Mouse (Mus musculus): ENCODE data around the gene Gm17349.
"Not testable (repeated sequence)": the region's sequence is repeated elsewhere in the genome, so short reads cannot be mapped to it uniquely, and the experiment has no call there.

Gene Gm17349

DNA sequence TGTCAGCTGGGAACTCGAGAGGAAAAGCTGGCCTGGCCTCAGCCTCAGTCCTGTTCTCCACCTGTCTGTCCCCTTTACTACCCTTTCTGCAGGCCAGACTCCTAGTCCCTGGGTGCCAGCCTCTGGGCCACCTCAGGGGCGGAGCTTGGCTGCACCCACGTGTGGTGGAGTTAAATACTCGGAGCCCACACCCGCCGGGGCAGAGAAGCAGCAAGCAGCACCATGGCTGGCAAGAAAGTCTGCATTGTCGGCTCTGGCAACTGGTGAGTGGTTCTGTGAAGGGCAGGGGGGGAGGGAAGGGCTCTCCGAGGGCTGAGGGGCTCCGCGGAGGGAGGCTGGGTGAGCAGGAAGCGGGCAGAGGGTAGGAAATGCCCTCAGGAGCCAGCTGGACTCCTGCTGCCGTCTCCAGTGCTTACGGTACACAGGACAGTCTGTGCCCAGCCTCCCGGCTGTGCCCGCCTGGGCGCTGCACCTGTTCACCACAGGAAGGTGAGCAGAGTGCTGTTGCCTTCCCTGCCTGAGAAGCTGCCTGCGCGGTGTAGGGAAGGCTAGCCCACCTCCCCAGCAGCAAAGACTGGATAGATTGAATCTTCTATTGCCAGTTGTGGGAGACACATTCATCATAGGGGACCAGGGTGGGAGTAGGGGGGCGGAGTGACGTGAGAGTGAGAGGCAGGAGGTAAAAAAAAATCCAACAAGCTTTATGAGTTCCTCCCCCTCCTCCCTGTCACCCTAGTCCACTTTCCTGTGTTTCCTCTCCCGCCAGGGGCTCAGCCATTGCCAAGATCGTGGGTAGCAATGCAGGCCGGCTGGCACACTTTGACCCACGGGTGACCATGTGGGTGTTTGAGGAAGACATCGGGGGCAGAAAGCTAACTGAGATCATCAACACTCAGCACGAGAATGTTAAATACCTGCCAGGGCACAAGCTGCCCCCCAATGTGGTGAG lies 12.4 kb upstream of the Gm17349 start, which contains the start of gene Gpd1:
Gene Gpd1 (plus strand): TSS at position 130 of the 949 bp plus-strand sequence.
- DNase-seq: peak in 1 of 2 experiments; percentile 24

DNA sequence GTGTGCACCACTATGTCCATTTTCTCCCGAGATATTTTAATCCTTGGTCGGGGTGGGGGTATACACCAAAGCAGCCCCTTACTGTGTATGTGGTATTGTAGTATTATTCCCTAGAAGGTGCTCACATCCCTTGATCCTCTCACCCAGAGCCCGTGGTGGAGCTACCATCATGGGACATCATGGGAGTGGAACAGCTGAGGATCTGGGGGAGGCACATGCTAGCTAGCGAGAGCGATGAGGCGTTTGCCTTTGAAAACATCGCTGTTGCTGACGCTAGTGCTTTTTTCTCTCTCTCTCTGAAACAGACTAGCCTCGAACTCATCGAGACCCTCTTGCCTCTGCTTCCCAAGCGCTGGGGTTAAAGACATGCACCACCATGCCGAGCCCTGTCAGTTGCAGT lies 11.5 kb upstream of the Gm17349 start:
- no peak for DNase-seq

DNA sequence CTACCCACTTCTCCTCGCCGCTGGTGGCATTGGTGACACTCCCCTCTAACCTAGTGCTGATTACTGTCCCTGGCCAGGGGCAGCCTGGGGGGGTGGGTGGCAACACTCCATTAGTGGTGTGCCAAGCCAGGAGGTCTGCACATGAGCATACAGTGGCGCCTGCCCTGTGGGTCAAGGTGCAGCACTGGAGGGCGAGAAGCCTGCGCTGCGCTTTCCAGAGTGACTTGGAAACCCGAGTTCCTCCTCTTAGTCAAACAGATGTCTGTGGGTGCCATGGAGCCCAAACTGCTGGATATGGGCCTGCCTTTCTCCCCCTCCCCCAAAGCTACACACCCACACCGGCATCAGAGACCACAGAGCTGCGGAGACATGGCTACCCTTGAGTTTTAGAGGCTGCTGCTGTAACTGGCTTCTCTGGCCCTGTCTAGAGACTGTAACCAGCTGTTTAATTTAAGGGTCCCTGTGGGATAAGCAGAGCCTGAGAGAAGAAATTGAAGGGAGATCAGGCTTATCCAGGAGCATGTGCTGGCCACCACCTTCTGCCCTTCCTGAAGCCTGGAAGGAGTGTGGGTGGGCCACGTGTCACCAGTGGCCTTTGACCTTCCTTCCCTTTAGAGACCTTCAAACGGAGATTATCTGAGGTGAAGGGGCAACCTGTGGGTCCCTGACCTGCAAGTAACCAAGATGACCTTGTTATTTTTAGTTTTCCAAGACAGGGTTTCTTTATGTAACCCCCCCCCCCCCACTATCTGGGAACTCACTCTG lies 10.9 kb upstream of the Gm17349 start:
- DNase-seq: no peak

DNA sequence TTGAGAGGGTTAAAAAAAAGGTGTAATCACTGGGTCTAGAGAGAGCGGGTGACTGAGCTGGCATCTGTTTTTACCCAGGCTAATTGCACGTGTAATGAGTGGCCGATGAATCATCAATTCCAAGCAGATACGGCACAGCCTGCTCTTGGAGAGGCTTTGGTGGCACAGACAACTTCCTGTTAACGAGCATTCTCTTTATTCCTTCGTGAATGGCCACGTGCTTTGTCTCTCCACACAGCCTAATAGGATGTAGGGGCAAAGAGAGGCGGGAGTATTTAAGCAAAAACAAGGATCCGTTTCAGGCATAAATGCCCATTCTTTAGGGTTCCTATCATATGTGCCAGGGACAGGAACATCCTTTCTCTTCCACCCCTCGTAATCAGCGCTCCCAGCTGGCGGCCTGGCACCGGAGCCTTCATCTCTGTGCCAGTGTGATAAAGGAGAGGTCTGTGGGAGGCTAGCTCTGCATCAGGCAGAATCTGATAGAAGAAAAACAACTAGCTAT lies 10.1 kb upstream of the Gm17349 start:
- no peak for DNase-seq

DNA sequence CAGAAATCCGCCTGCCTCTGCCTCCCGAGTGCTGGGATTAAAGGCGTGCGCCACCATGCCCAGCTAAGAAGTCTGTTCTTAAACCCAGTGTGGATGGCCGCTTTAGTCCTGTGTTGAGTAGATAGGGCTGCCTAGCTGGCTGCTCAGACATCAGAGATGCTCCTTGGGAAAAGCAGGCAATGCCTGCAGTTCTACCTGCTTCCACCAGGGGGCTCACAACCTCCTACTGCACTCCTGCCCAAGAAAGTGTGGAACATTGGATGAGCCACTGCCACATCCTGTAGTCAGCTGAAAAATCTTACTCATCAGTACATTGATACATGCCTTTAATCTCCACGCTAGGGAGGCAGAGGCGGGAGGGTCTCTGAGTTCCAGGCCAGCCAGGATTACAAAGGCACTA lies 9.6 kb upstream of the Gm17349 start:
- DNase-seq: peak; percentile 62 to 69

DNA sequence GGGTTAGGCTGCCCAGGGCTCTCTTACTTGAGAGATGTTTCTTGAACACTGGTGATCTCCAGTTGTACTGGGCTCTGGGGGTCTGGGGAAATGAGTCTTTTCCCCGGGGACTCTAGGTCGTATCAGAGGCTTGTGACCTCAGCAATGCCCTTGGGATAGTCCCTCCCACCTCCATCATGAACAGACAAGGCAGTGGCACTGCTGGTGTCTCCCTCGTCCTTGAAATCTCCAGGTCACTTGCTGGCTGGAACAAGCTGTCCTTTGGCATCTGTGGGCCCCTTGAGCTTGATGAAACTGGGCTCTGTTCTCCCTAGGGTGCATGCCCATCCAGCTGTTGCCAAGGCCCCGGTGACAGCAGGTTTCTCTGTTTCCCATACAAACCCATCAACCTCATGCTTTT lies 8.9 kb upstream of the Gm17349 start:
- DNase-seq: no peak

DNA sequence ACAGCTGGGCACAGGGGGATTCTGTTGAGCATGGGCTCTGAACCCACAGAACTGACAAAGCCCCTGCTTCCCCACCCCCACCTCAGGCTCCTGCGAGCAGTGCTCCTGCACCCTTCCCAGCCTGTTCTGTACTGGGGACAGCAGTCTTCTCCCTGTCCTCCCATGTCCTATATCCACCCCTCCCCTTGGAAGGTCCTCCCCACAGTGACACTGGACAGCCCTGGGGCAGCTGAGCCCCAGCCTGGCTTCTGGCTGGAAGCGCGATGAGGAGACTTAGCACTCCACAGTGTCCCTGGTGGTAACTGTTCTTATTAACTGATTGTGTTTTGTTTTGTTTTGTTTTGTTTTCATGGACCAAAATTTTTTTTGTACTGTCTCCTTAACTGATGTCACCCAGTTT lies 8.3 kb upstream of the Gm17349 start:
- no peak for DNase-seq

DNA sequence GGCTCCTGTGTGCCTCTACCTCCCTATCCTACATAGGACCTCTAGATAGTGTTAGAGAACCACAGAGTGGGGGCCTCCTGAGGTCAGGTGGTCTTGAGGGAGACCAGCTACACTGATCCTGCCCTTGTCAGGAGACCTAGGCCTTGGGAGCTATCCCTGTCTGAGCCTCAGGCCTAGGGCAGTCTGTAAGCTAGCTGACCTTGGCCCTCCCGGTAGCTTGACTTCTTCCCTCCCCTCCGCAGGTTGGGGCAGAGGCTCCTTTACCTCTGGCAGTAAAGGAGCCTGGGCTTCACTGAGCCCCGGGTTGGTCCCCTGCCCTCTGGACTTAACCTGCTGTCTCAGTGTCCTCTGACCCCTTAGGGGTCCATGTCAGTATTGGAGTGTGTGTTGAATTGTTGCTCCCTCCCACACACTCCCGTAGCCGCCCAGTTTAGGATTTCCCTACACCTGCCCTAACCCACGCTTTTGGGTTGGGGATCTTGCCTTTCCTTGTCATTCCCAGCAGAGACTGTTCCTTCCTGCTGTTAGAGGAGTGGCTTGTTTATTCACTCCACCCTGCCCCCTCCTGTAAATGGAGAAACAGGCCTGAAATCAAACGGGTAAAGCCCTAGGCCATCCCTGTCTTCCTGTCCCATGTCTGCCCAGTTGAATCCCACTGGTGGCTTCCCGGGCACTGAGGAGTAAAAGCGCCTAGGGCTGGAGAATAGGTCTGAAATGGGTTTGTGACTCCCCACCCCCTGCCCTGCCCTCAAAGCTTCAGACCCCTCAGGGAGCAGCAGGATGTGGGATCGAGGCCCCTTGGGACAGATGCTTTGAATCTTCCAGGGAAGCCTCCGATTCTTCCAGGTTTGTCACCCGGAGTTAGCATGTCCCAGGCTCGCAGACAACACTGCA lies 7.6 kb upstream of the Gm17349 start:
- no peak for DNase-seq

DNA sequence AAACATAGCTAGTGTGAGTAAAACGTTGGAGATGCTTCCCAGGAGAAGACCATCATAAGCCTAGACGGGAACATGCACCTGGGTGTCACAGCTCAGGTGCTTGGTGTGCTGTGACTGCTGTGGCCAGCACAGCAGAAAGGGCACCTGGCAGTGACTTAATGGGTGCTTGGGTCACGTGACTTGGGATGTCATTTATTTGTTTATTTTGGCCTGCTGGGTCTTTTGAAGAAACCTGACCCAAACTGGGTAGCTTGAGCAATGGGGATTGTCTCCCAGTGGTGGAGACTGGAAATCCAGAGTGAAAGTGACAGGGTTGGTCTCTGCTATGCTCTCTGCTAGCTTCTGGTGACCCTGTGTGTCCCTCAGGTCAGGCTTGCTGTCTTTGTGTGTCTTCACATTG lies 6.2 kb upstream of the Gm17349 start:
- DNase-seq: no peak

DNA sequence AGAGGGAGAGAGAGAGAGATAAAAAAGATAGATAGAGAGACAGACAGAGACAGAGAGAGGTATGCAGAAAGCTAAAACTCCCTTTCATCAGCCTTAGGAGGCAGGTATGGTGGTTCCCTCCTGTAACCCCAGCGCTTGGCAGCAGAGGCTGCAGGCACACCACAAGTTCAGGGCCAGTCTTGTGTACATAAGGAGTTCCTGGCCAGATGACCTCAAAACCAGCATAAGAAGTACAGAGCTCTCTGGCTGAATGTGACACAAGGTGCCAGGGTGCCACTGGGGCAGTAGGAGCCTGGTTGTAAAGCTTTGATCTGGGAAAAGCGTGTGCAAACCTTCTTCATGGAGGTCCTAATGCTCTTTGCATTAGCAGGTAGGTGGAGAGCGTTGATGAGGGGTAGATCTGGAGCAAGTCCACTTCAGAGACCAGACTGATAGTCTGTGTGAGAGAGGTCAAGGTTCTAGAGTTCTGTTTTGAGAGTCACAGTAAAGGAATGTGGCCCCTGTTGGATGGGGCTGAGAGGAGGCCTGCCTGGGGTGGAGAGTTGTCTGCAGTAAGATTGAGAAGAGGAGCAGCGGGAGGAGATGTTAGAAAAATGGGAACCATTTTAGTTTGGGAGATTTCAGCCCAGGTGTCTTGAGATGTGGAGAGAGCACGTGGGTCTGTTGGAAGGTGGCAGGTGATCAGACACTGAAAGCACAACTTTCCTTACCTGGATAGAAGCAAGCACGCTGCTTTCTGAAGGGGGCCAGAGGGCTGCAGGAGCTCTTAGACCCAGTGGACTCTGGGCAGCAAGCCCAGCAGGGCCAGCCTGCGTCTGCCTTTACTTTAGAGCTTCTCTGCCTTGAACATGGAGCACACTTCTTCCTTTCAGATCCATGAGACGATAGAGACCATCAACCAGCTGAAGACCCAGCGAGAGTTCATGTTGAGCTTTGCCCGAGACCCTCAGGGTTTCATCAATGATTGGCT lies 5.2 kb upstream of the Gm17349 start:
- DNase-seq: no peak

DNA sequence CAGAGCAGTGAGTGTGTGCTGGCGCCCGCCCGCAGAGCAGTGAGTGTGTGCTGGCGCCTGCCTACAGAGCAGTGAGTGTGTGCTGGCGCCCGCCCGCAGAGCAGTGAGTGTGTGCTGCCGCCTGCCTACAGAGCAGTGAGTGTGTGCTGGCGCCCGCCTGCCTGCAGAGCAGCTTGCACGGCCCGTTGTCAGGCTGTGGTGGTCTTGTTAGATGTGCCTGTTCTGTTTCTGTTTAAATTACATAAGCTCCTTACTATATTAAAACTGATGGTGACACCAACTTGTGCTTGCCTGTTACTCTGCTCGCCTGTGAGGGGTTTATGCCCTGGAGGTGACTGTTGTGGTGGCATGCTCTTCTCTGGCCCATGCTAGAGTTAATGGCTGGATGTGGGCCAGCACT lies 2.9 kb upstream of the Gm17349 start:
- no peak for DNase-seq

DNA sequence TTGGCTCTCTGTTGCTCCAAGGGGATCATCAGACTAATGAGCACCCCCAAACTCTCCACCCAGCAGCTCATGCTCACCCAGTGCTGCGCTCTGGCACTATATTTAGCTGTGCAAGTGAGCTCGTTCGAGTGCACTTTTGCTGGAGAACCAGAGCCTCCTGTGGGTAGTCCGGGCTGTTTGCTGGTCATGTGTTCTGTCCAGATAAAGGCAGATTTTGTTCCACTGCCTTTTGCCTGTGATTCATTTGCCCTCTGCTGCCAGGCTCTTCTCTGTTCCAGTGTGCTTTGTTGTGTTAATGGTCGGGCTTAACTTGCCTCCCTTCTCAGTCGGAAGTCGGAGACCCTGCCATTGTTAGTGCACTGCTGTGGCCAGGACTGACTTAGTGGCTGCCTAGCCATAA lies 409 bp downstream of the Gm17349 start:
- DNase-seq: no peak

DNA sequence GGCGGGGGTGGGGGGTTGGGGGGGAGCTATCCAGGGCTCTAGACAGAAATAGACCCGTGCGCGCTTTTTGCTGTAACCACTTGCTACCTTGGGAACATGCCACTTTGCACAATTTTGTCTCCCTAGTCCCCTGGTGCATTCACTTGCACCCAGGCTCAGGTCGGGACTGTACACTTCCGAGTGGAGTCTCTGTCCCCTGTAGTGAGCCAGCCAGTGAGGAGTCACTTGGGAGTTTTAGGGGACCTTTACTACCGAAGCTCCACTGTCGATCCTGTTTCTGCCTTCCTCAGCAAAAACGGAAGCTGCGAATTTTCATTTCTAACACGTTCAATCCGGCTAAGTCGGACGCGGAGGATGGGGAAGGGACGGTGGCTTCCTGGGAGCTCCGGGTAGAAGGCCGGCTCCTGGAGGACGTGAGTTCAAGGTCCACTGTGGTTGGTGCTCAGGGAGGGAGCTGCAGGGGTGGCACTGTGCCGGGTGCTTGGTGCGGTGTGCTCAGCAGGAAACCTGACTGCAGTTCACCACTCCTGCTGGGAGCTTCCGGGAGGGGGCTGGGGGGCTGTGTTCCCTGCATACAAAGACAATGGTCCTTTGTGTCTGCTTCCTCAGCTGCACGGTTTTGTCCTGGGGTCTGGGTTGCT lies 1.1 kb downstream of the Gm17349 start:
- DNase-seq: no peak

DNA sequence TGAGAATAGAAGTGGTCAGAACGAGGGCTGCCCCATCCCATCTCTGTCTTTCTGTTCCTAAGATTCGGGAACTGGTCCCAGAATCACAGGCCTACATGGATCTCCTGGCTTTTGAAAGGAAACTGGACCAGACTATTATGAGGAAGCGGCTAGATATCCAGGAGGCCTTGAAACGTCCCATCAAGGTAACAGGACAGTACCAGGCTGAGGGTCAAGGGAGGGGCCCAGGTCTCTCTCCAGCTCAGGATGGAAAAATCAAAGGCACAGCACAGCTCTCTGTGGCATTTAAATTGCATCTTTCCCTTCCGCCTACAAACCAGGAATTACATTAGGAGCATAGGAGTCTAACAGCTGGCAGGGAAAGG lies 1.6 kb downstream of the Gm17349 start:
- DNase-seq: no peak

DNA sequence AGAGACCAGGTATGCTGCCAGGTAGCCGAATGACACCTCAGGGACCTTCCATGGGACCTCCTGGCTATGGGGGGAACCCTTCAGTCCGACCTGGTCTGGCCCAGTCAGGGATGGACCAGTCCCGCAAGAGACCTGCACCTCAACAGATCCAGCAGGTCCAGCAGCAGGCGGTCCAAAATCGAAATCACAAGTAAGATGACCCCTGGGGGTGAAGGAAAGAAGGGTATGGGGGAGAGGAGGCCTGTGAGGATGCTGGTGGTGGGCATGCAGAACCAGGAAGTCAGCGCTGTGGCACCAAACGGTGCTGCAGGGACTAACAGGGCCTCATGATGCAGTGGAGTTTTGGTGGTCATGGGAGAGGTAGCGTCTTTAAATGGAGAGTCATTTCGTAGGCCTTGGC lies 2.2 kb downstream of the Gm17349 start:
- DNase-seq: peak in 1 of 2 experiments; percentile 16

DNA sequence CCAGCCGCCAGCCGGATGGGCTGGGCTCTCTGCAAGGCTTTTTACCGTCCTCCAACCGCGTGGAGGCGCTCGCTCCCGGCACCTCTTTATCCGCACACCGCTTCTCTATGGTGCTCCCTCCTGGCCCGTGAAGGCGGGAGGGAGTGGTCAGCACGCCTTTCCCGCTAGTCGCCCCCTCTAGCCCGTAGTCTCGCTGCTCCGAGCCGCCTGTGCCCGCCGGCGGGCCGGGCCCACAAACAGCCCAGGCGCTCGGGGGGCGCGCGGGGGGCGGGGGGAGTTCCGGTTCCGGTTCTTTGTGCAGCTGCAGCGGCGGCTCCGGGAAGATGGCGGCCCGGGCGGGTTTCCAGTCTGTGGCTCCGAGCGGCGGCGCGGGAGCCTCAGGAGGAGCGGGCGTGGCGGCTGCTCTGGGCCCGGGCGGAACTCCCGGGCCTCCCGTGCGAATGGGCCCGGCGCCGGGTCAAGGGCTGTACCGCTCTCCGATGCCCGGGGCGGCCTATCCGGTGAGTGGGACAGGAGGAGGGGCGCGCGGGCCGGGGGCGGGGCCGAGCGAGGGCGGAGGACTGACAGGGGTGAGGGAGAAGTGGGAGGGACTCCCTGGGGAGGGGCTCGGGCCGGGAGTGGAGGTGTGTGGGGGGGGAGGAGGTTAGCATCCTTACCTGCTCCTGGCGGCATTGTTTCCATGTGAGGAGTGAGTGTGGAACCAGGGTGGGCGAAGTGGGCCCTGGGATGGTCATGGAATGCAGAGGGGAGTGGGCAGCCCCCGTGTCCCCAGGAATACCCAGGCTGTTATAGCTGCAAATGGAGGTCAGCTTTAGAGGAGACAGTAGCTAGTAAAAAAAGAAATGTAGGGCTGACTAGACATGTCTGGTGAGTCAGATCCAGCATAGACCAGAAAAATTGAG lies 3.0 kb downstream of the Gm17349 start, which contains the start of gene Smarcd1:
Gene Smarcd1 (plus strand): TSS at position 131 of the 902 bp plus-strand sequence.
- DNase-seq: peak; percentile 93 to 95

DNA sequence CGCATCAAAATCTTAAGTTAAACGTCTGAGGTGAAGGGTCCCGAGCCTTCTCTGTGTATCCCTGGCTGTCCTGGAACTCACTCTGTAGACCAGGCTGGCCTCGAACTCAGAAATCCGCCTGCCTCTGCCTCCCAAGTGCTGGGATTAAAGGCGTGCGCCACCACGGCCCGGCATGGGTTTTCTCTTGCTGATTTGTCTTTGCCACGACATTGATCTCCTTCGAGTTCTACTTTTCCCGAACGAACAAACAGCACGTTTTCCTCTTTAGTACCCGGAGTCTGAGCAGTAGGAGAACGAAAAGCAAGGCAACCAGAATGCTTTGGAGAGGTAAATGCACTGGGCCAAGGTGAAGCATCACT lies 3.7 kb downstream of the Gm17349 start:
- DNase-seq: not testable (repeated sequence)

DNA sequence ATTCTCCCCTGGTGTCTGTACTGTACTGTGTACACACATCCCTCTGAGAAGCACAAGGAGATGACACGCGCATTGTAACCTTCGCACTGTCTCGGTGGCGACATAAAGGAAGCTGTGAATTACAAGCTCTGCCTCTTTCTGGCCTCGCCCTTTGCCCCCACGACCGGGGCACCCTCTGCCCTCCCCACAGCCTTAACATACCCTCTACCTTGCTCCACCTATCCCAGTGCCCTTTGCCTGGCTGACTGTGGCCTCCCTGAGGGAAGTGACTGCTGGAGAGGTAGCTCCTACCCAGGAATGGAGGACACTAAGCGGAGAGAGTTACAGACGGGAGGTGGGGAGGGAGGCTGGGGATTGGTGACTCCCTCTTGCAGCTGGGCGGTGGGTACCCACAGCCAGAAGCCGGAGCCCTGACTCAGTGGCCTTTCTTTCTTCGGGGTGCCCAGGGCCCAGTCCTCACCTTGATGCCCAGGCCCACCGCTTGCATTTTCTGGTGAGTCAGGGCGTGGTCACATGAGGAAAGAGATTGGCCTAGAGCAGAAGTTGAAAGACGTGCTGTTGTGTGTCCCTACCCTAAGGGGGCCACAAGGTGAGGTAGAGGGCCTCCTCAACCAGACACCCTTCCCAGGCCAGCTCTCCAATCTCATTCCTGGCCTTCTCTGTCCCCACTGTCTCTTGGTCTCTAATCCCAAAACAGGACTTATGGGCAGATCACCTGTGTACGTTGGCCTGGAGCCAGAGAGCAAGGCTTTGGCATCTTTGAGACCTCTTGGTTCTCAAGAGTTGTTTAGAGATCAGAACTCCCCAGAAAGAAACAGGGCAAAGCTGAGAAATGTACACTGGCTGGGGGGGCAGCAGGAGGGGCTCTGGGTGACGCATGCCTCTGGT lies 4.8 kb downstream of the Gm17349 start:
- DNase-seq: no peak

DNA sequence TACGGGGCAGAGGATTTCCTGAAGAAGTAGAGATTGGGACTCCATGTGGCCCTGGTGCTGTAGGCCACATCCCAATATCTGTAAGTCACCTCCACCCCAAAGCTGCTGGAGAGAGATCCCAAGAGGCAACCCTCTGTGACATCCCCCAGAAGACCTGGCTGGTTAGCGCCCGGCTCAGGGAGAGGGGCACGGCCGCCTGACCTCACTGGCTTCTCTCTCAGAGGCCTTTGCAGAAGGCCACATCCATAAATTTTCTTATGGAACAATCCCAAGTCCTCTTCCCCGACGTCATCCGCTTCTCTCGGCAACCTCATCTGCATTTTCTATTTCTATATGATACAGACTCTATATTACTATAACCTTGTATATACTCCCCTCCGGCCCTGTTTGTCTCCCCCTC lies 5.6 kb downstream of the Gm17349 start:
- DNase-seq: no peak

Data from thymus, postnatal 36 days (tissue).